Mouse (Mus musculus) lung, embryonic 16.5 days (tissue): ENCODE results near the gene Plxna4. TPM values are rescaled to one million over a fixed set of nuclear protein-coding genes. Genes with fewer than 3 reads are reported as not detected.
A peak's percentile ranks its signal among the peaks of the same experiment; 100 is the strongest.

Source experiments
- ATAC-seq: fragments of 200-750 bp; cut with Nextera tagmentation; 2 replicates; pipeline ENCODE4 v1.8.0; 2017; ENCODE audit warnings: low read depth, mild to moderate bottlenecking, moderate library complexity
- H3K27ac ChIP-seq: fragments of 300-500 bp; sonication (generic); 2 replicates; pipeline ENCODE4 v1.5.1; 2014; ENCODE audit warnings: mild to moderate bottlenecking, control low read depth, low read length
- H3K27me3 ChIP-seq: fragments of 300-500 bp; sonication (generic); 2 replicates; pipeline ENCODE4 v1.6.1; 2014; ENCODE audit warnings: low read depth, low read length, mixed read lengths; ENCODE audit not compliant: control insufficient read depth, insufficient read depth
- H3K36me3 ChIP-seq: fragments of 300-500 bp; sonication (generic); 2 replicates; pipeline ENCODE4 v1.6.1; 2014; ENCODE audit warnings: low read length; ENCODE audit not compliant: control insufficient read depth, insufficient read depth
- H3K4me1 ChIP-seq: fragments of 300-500 bp; sonication (generic); replicated peaks from 2 replicates; pipeline ENCODE4 v1.6.1; 2014; ENCODE audit warnings: low read length, mixed read lengths; ENCODE audit not compliant: control insufficient read depth, insufficient read depth
- H3K4me2 ChIP-seq: fragments of 300-500 bp; sonication (generic); 2 replicates; pipeline ENCODE4 v1.6.1; 2014; ENCODE audit warnings: low read depth, low read length, control low read depth
- H3K4me3 ChIP-seq: fragments of 300-500 bp; sonication (generic); 2 replicates; pipeline ENCODE4 v1.5.1; 2014; ENCODE audit warnings: mild to moderate bottlenecking, low read length, control low read depth
- H3K9ac ChIP-seq: fragments of 300-500 bp; sonication (generic); 2 replicates; pipeline ENCODE4 v1.6.1; 2014; ENCODE audit warnings: low read length, control low read depth
- H3K9me3 ChIP-seq: fragments of 300-500 bp; sonication (generic); 2 replicates; pipeline ENCODE4 v1.6.1; 2016; ENCODE audit warnings: low read length; ENCODE audit not compliant: control insufficient read depth
- WGBS: fragments of 180-500 bp; shearing (Covaris S2); extraction: QIAGEN DNeasy Blood & Tissue Kit; methylation state at CpG from one replicate; pipeline ENCODE4 v1.1.7; 2014; 5-methylcytosine and 5-hydroxymethylcytosine counted together
- polyA plus RNA-seq: library from polyadenylated mRNA; unstranded; fragments of >200 nt; fragmentation: Nextera tagmentation; extraction: Ambion mirVana; gene quantifications from 2 replicates; pipeline ENCODE4 v1.2.1, GENCODE M21; 2015

The Plxna4 gene
- polyA plus RNA-seq, 1 experiment from 2014 or later, result 1.8 TPM

GRCm38 (mm10) chr6:32496109-32496508 is 91.9 kb downstream of the Plxna4 start:
- Histone ChIP-seq H3K4me3 (no peak overlapping the region), H3K27me3 (no peaks in the 10 kb centered on the region), H3K9ac (no peak overlapping the region), H3K4me2 (no peak overlapping the region), H3K9me3 (no peaks in the 10 kb centered on the region), H3K36me3 (no peaks in the 10 kb centered on the region), H3K4me1 (peaks cover 5% of the 10 kb centered on the region; the same call in 1 of the 2 replicates), H3K27ac (no peak overlapping the region)
- 72% methylated on average over 4 of the region's 4 CpGs for WGBS
- ATAC-seq, result no peak

- no peak overlapping the region for H3K27ac ChIP-seq
- peaks cover 5% of the 10 kb centered on the region; the same call in 1 of the 2 replicates for H3K4me1 ChIP-seq
- H3K36me3 ChIP-seq, result no peaks in the 10 kb centered on the region
- no peak overlapping the region for H3K9ac ChIP-seq
- ATAC-seq, result no peak
- no peaks in the 10 kb centered on the region for H3K27me3 ChIP-seq
- no peak overlapping the region for H3K4me2 ChIP-seq
- WGBS, result 89% methylated on average over 2 of the region's 2 CpGs
- H3K9me3 ChIP-seq, result no peaks in the 10 kb centered on the region
- no peak overlapping the region for H3K4me3 ChIP-seq
These were observed 92.5 kb downstream of the Plxna4 start for GRCm38 (mm10) chr6:32495532-32495931.

- Histone ChIP-seq H3K9me3 (no peaks in the 10 kb centered on the region), H3K27ac (no peak overlapping the region; the same call in 1 of the 2 replicates), H3K9ac (no peak overlapping the region), H3K36me3 (no peaks in the 10 kb centered on the region), H3K4me3 (no peak overlapping the region), H3K27me3 (no peaks in the 10 kb centered on the region), H3K4me2 (peak overlapping the region; percentile 7; the same call in 1 of the 2 replicates), H3K4me1 (peaks cover 5% of the 10 kb centered on the region; the same call in 1 of the 2 replicates)
- 13% methylated on average over 5 of the region's 5 CpGs for WGBS
- ATAC-seq, result peak; percentile 67
These were observed 94.4 kb downstream of the Plxna4 start for GRCm38 (mm10) chr6:32493557-32493956.

- Histone ChIP-seq H3K27me3 (no peaks in the 10 kb centered on the region), H3K4me1 (no peaks in the 10 kb centered on the region; the same call in 1 of the 2 replicates), H3K27ac (no peak overlapping the region), H3K36me3 (no peaks in the 10 kb centered on the region), H3K9ac (no peak overlapping the region), H3K4me2 (no peak overlapping the region), H3K4me3 (no peak overlapping the region), H3K9me3 (no peaks in the 10 kb centered on the region)
- no peak for ATAC-seq
- 64% methylated on average over 3 of the region's 3 CpGs for WGBS
These were observed 100.9 kb downstream of the Plxna4 start for GRCm38 (mm10) chr6:32487121-32487520.

GRCm38 (mm10) chr6:32482469-32482868 is 105.5 kb downstream of the Plxna4 start:
- Histone ChIP-seq H3K36me3 (no peaks in the 10 kb centered on the region), H3K4me1 (peaks cover 10% of the 10 kb centered on the region), H3K9ac (no peak overlapping the region), H3K27ac (no peak overlapping the region), H3K4me3 (no peak overlapping the region), H3K9me3 (no peaks in the 10 kb centered on the region), H3K4me2 (no peak overlapping the region), H3K27me3 (no peaks in the 10 kb centered on the region)
- ATAC-seq, result no peak
- 43% methylated on average over 4 of the region's 4 CpGs for WGBS

GRCm38 (mm10) chr6:32480741-32481140 is 107.3 kb downstream of the Plxna4 start:
- Histone ChIP-seq H3K9ac (no peak overlapping the region), H3K36me3 (no peaks in the 10 kb centered on the region), H3K4me3 (no peak overlapping the region), H3K27me3 (no peaks in the 10 kb centered on the region), H3K9me3 (no peaks in the 10 kb centered on the region), H3K27ac (no peak overlapping the region), H3K4me2 (no peak overlapping the region), H3K4me1 (peaks cover 10% of the 10 kb centered on the region)
- WGBS, result 68% methylated on average over 1 of the region's 1 CpGs
- ATAC-seq, result 0 out of 2 replicates have a peak, but pooled peaks have one; percentile 32

- 70% methylated on average over 2 of the region's 2 CpGs for WGBS
- Histone ChIP-seq H3K9me3 (no peaks in the 10 kb centered on the region), H3K27me3 (no peaks in the 10 kb centered on the region), H3K4me3 (no peak overlapping the region), H3K27ac (no peak overlapping the region; the same call in 1 of the 2 replicates), H3K9ac (no peak overlapping the region), H3K4me2 (no peak overlapping the region), H3K4me1 (peaks cover 10% of the 10 kb centered on the region), H3K36me3 (no peaks in the 10 kb centered on the region)
- ATAC-seq, result no peak
These were observed 108.2 kb downstream of the Plxna4 start for GRCm38 (mm10) chr6:32479765-32480164.

GRCm38 (mm10) chr6:32479193-32479758 is 108.7 kb downstream of the Plxna4 start:
- H3K27ac ChIP-seq, result peak overlapping the region; percentile 37; the same call in 1 of the 2 replicates
- no peak overlapping the region for H3K4me3 ChIP-seq
- H3K27me3 ChIP-seq, result no peaks in the 10 kb centered on the region
- 28% methylated on average over 2 of the region's 2 CpGs for WGBS
- H3K9me3 ChIP-seq, result no peaks in the 10 kb centered on the region
- peaks cover 10% of the 10 kb centered on the region for H3K4me1 ChIP-seq
- H3K4me2 ChIP-seq, result no peak overlapping the region
- no peaks in the 10 kb centered on the region for H3K36me3 ChIP-seq
- H3K9ac ChIP-seq, result no peak overlapping the region
- ATAC-seq, result peak; percentile 75

- no peak overlapping the region for H3K27ac ChIP-seq
- no peaks in the 10 kb centered on the region for H3K9me3 ChIP-seq
- no peak overlapping the region for H3K9ac ChIP-seq
- no peak overlapping the region for H3K4me3 ChIP-seq
- no peak overlapping the region for H3K4me2 ChIP-seq
- H3K4me1 ChIP-seq, result peaks cover 10% of the 10 kb centered on the region
- no peak for ATAC-seq
- H3K36me3 ChIP-seq, result no peaks in the 10 kb centered on the region
- 84% methylated on average over 4 of the region's 4 CpGs for WGBS
- no peaks in the 10 kb centered on the region for H3K27me3 ChIP-seq
These were observed 112.0 kb downstream of the Plxna4 start for GRCm38 (mm10) chr6:32475958-32476357.
